Mouse (Mus musculus): ENCODE measurements around the gene Cdk13. TPM values are rescaled to one million over a fixed set of nuclear protein-coding genes. Genes with fewer than 3 reads are reported as not detected.

Gene Cdk13
- total and polyA plus RNA-seq, 2 experiments from 2014 or later = 10.9 to 101 TPM

GRCm38 (mm10) chr13:17802880-17803279 is 2.0 kb downstream of the Cdk13 start:
- peaks cover 9% of the 10 kb centered on the region; the same call in 1 of the 2 replicates for H3K4me1 ChIP-seq (ENCODE audit: insufficient read depth, low read length)
- no peaks in the 10 kb centered on the region for H3K9me3 ChIP-seq (ENCODE audit: low read length)
- no peak for ATAC-seq (ENCODE audit: low FRiP score)
- peak overlapping the region; percentile 97; the same call in 1 of the 2 replicates for H3K27ac ChIP-seq (ENCODE audit: low read depth, low read length)
- H3K4me2 ChIP-seq (ENCODE audit: low read depth, low read length, poor library complexity, severe bottlenecking) = peak overlapping the region; percentile 94
- H3K36me3 ChIP-seq (ENCODE audit: insufficient read depth, low read length) = no peaks in the 10 kb centered on the region
- peak overlapping the region; percentile 100 for H3K4me3 ChIP-seq (ENCODE audit: low read depth, low read length)
- DNase-seq (ENCODE audit: low spot score) = no peak
- no peaks in the 10 kb centered on the region for H3K27me3 ChIP-seq (ENCODE audit: insufficient read depth, low read length)
- TF ChIP-seq CTCF (IDR thresholded peaks at IDR 0.05) = no peak
- WGBS = 4% methylated on average over 3 of the region's 3 CpGs
- H3K9ac ChIP-seq (replicated peaks; ENCODE audit: low read length, poor library complexity, severe bottlenecking) = peak overlapping the region; percentile 94

- TF ChIP-seq CTCF (IDR thresholded peaks at IDR 0.05) = no peak
- Histone ChIP-seq H3K9me3 (ENCODE audit: low read length) (no peaks in the 10 kb centered on the region), H3K4me3 (ENCODE audit: low read depth, low read length) (no peak overlapping the region), H3K4me2 (ENCODE audit: low read depth, low read length, poor library complexity, severe bottlenecking) (no peak overlapping the region), H3K36me3 (ENCODE audit: insufficient read depth, low read length) (no peaks in the 10 kb centered on the region), H3K4me1 (ENCODE audit: insufficient read depth, low read length) (peaks cover 9% of the 10 kb centered on the region; the same call in 1 of the 2 replicates), H3K9ac (replicated peaks; ENCODE audit: low read length, poor library complexity, severe bottlenecking) (no peak overlapping the region), H3K27me3 (ENCODE audit: insufficient read depth, low read length) (no peaks in the 10 kb centered on the region), H3K27ac (ENCODE audit: low read depth, low read length) (no peak overlapping the region)
- DNase-seq (ENCODE audit: low spot score) (no peak), ATAC-seq (ENCODE audit: low FRiP score) (no peak)
- WGBS = 89% methylated on average over 2 of the region's 2 CpGs
Observed at GRCm38 (mm10) chr13:17799735-17800134, 5.2 kb downstream of the Cdk13 start.

DNA sequence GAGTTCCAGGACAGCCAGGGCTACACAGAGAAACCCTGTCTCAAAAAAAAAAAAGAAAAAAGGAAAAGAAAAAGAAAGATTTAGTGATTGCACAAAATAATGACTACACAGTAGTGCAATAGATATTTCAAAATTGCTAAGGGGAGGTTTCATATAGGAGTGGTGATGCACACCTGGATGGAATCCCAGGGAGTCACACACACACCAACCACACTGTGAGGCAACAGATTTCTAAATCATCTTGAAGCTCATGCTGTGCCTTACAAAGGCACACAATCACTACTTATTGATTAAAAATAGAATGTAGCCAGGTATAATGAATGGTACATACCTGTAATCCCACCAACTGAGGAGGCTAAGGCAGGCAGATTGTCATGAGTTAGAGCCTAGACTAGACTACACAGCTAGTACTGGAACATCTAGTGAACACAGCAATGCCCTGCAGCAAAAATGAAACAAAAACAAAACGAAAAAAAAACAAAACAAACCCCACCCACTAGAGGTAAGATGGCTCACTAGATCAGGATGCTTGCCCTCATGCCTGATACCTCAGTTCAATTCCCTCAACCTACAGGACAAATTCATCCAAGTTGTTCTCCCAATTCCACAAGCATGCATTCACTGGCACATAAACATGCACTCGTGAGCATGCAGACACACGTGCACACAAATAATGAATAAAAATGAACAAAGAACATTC is 9.0 kb downstream of the Cdk13 start:
- no peak for TF ChIP-seq CTCF (IDR thresholded peaks at IDR 0.05)
- H3K4me3 ChIP-seq (ENCODE audit: low read depth, low read length) = no peak overlapping the region
- 83% methylated on average over 3 of the region's 3 CpGs for WGBS
- ATAC-seq (ENCODE audit: low FRiP score) = no peak
- DNase-seq (ENCODE audit: low spot score) = no peak
- H3K36me3 ChIP-seq (ENCODE audit: insufficient read depth, low read length) = no peaks in the 10 kb centered on the region
- no peaks in the 10 kb centered on the region for H3K27me3 ChIP-seq (ENCODE audit: insufficient read depth, low read length)
- no peak overlapping the region for H3K9ac ChIP-seq (replicated peaks; ENCODE audit: low read length, poor library complexity, severe bottlenecking)
- H3K4me2 ChIP-seq (ENCODE audit: low read depth, low read length, poor library complexity, severe bottlenecking) = no peak overlapping the region
- H3K27ac ChIP-seq (ENCODE audit: low read depth, low read length) = no peak overlapping the region
- no peaks in the 10 kb centered on the region for H3K9me3 ChIP-seq (ENCODE audit: low read length)
- H3K4me1 ChIP-seq (ENCODE audit: insufficient read depth, low read length) = peaks cover 8% of the 10 kb centered on the region; the same call in 1 of the 2 replicates

GRCm38 (mm10) chr13:17783643-17784042 is 21.3 kb downstream of the Cdk13 start:
- ATAC-seq (ENCODE audit: low FRiP score) (no peak), DNase-seq (ENCODE audit: low spot score) (no peak)
- no peak overlapping the region for H3K9ac ChIP-seq (replicated peaks; ENCODE audit: low read length, poor library complexity, severe bottlenecking)
- no peaks in the 10 kb centered on the region for H3K9me3 ChIP-seq (ENCODE audit: low read length)
- H3K36me3 ChIP-seq (ENCODE audit: insufficient read depth, low read length) = no peaks in the 10 kb centered on the region
- H3K4me2 ChIP-seq (ENCODE audit: low read depth, low read length, poor library complexity, severe bottlenecking) = no peak overlapping the region
- no peak overlapping the region for H3K4me3 ChIP-seq (ENCODE audit: low read depth, low read length)
- H3K27me3 ChIP-seq (ENCODE audit: insufficient read depth, low read length) = no peaks in the 10 kb centered on the region
- H3K27ac ChIP-seq (ENCODE audit: low read depth, low read length) = no peak overlapping the region
- 77% methylated on average over 5 of the region's 5 CpGs for WGBS
- H3K4me1 ChIP-seq (ENCODE audit: insufficient read depth, low read length) = no peaks in the 10 kb centered on the region
- TF ChIP-seq CTCF (IDR thresholded peaks at IDR 0.05) = no peak

GRCm38 (mm10) chr13:17779923-17780322 is 25.0 kb downstream of the Cdk13 start:
- ATAC-seq (ENCODE audit: low FRiP score) (no peak), DNase-seq (ENCODE audit: low spot score) (no peak)
- TF ChIP-seq CTCF (IDR thresholded peaks at IDR 0.05) = no peak
- Histone ChIP-seq H3K4me2 (ENCODE audit: low read depth, low read length, poor library complexity, severe bottlenecking) (no peak overlapping the region), H3K27ac (ENCODE audit: low read depth, low read length) (no peak overlapping the region), H3K27me3 (ENCODE audit: insufficient read depth, low read length) (no peaks in the 10 kb centered on the region), H3K4me3 (ENCODE audit: low read depth, low read length) (no peak overlapping the region), H3K36me3 (ENCODE audit: insufficient read depth, low read length) (no peaks in the 10 kb centered on the region), H3K9ac (replicated peaks; ENCODE audit: low read length, poor library complexity, severe bottlenecking) (no peak overlapping the region), H3K4me1 (ENCODE audit: insufficient read depth, low read length) (no peaks in the 10 kb centered on the region), H3K9me3 (ENCODE audit: low read length) (no peaks in the 10 kb centered on the region)
- WGBS = 93% methylated on average over 2 of the region's 2 CpGs

- no peaks in the 10 kb centered on the region for H3K4me1 ChIP-seq (ENCODE audit: insufficient read depth, low read length)
- no peaks in the 10 kb centered on the region for H3K9me3 ChIP-seq (ENCODE audit: low read length)
- no peak overlapping the region for H3K4me2 ChIP-seq (ENCODE audit: low read depth, low read length, poor library complexity, severe bottlenecking)
- peaks cover 7% of the 10 kb centered on the region; the same call in 1 of the 2 replicates for H3K36me3 ChIP-seq (ENCODE audit: insufficient read depth, low read length)
- no peak overlapping the region for H3K4me3 ChIP-seq (ENCODE audit: low read depth, low read length)
- no peak overlapping the region for H3K9ac ChIP-seq (replicated peaks; ENCODE audit: low read length, poor library complexity, severe bottlenecking)
- ATAC-seq (ENCODE audit: low FRiP score) (no peak), DNase-seq (ENCODE audit: low spot score) (no peak)
- H3K27me3 ChIP-seq (ENCODE audit: insufficient read depth, low read length) = no peaks in the 10 kb centered on the region
- H3K27ac ChIP-seq (ENCODE audit: low read depth, low read length) = no peak overlapping the region
- WGBS = 95% methylated on average over 1 of the region's 1 CpGs
- TF ChIP-seq CTCF (IDR thresholded peaks at IDR 0.05) = no peak
Observed at GRCm38 (mm10) chr13:17776303-17776702, 28.6 kb downstream of the Cdk13 start.

Data from midbrain, postnatal 0 days (tissue).